Mouse (Mus musculus): ENCODE results near the gene Nr6a1.

Nr6a1 gene

GRCm38 (mm10) chr2:38914517-38914916 is 13.0 kb downstream of the Nr6a1 start:
- in situ Hi-C loops (cut with MboI; ENCODE audit: low pct_unique_long_range_greater_than_20kb in 1 of 2, low sequenced_read_pairs in 2 of 2, unreplicated experiment in 1 of 2) = no loop called here

DNA sequence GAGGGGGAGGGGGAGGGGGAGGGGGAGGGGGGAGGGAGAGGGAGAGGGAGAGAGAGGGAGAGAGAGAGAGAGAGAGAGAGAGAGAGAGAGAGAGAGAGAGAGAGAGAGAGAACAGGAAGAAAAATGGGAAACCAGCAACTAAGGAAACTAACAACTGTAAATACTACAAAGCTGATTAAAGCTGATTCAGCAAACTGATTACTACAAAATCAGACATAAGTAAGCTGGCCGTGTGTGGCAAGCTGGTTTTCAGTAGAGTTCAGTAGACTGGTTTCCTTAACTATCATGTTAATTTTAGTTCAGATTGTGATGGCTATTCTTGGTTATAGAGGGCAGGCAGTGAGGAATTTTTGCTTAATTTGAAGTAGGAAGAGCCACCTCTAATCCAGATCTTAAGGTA is 18.9 kb downstream of the Nr6a1 start:
- in situ Hi-C loops (cut with MboI; ENCODE audit: low pct_unique_long_range_greater_than_20kb in 1 of 2, low sequenced_read_pairs in 2 of 2, unreplicated experiment in 1 of 2) = no loop called here

DNA sequence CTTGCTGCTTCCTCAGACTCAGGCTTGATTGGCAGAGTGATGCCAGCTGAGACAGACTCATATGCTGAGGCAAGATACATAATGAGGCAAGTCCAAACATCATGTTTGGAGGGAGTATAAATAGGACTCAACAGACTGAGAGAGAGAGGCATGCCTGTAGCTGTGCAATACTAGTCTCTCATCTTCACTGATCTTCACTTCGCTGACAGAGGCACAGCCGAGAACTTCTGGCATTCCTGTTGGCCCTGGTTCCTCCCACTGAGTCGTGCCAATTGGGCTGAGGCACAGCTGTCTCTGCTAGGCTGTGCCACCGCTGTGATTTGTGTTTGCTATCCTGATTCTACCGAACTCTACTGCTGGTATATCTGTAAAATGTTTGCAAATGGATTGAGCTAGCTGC is 21.4 kb downstream of the Nr6a1 start:
- in situ Hi-C loops (cut with MboI; ENCODE audit: low pct_unique_long_range_greater_than_20kb in 1 of 2, low sequenced_read_pairs in 2 of 2, unreplicated experiment in 1 of 2) = no loop called here

GRCm38 (mm10) chr2:38904290-38904689 is 23.2 kb downstream of the Nr6a1 start:
- in situ Hi-C loops (cut with MboI; ENCODE audit: low pct_unique_long_range_greater_than_20kb in 1 of 2, low sequenced_read_pairs in 2 of 2, unreplicated experiment in 1 of 2) = no loop called here

GRCm38 (mm10) chr2:38902866-38903265 is 24.6 kb downstream of the Nr6a1 start:
- in situ Hi-C loops (cut with MboI; ENCODE audit: low pct_unique_long_range_greater_than_20kb in 1 of 2, low sequenced_read_pairs in 2 of 2, unreplicated experiment in 1 of 2) = no loop called here

DNA sequence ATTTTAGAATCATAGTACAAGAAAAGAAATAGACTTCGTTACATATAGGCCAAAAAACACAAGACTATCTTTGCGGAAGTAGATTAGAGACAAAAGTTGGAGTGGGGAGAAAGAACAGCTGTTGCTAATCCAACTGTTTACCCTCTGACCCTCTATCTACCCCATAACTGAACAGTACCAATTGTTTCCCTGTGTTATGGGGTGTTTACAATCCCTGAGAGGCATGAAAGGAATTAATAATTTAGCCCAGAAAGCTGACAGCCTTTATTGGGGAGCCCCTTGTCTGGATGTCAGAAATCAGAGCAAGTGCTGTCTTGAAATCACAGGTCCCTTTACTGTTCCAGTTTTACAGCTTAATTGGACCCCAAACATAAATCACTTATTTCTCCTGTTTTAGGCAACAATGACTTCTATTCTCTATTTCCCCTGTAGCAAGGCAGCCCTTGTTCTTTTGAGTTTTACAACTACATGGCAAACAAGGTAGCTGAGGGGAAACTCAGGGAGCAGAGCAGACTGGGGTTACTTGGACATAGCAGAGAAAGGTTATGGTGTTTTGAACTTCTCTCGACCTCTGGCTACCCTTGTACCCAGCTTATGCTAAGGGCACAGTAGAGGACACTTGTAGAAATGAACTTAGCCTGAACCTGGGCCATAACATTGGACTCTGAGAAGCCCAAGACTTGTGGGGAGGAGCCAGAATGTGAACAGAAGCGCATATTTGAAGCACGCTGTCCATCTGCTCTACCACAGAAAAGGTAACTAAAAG is 46.4 kb downstream of the Nr6a1 start:
- in situ Hi-C loops (cut with MboI; ENCODE audit: low pct_unique_long_range_greater_than_20kb in 1 of 2, low sequenced_read_pairs in 2 of 2, unreplicated experiment in 1 of 2) = no loop called here

DNA sequence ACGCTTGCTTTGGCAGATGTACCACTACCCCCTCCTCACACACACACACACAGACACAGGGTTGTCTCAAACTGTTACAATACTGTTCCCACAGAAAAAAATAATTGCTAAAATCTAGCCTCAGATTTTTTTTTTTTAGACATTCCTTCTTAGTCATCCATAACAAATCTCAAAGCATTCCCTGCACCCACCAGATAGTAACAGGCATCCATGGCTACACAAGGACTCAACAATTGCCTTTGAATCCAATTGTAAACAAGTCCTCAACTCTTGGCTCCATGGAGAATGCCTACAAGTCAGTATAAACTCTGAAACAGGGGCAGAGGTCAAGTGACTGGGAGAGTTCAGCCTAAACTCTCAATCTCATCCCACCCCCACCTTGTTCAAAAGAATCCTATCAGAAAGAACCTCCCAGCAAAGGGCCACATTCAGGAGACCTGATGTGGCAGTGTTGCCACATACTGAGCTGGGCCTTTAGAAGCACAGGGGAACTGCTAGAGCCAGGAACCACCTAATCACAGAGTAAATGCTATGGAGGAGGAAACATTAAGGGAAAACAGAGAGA is 52.9 kb downstream of the Nr6a1 start:
- in situ Hi-C loops (cut with MboI; ENCODE audit: low pct_unique_long_range_greater_than_20kb in 1 of 2, low sequenced_read_pairs in 2 of 2, unreplicated experiment in 1 of 2) = no loop called here

DNA sequence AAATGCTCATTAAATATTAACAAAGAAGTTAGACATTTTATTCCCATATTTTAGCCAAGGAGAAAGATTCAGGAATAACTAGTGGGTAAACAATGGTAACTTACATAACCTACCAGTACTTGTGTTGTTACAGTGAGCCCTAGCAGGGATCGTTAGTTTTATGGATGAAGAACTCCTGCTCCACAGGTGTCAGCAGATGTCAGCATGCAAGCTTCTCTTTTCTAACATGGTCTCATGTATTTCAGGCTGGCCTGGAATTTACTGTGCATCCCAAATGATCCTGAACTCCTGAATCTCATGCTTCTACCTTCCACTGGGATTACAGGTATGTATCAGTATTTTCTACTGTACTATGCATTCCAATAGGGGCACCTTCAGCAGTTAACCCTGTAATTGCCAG is 54.8 kb downstream of the Nr6a1 start:
- in situ Hi-C loops (cut with MboI; ENCODE audit: low pct_unique_long_range_greater_than_20kb in 1 of 2, low sequenced_read_pairs in 2 of 2, unreplicated experiment in 1 of 2) = no loop called here

GRCm38 (mm10) chr2:38866711-38867110 is 60.8 kb downstream of the Nr6a1 start:
- in situ Hi-C loops (cut with MboI; ENCODE audit: low pct_unique_long_range_greater_than_20kb in 1 of 2, low sequenced_read_pairs in 2 of 2, unreplicated experiment in 1 of 2) = no loop called here

DNA sequence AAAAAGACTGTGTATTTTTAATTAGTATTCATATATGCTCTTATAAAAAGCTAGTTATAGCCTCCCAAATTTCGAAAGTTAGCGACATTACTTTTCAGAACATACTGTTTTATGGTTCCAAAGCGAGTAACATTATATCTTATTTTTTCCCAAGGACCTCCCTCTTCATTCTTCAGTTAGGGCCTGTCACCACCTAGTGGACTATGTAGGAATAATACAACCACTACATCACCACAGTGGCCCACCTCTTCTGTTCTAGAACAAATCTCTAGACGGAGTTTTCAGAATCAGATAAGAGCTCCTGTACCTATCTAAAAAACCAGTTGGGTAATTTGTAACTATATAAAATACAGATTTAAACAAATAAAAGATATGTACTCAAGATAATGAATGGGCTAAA is 63.5 kb downstream of the Nr6a1 start:
- in situ Hi-C loops (cut with MboI; ENCODE audit: low pct_unique_long_range_greater_than_20kb in 1 of 2, low sequenced_read_pairs in 2 of 2, unreplicated experiment in 1 of 2) = no loop called here

DNA sequence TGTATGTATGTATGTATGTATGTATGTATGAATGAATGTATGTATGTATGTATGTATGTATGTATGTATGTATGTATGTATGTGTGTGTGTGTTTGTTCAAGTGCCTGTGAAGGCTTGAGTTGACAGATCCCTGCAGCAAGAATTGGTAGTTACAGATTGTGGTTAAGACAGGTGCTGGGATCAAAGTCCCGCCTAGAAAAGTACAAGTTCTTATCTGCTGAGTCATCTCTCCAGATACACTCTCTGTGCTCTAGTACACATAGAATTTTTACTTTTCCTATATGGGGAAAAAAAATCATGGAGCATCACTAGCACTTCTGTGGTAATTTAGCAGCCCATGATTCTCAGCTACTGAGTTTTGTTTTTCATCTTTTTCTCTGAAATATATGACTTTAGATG is 75.7 kb downstream of the Nr6a1 start:
- in situ Hi-C loops (cut with MboI; ENCODE audit: low pct_unique_long_range_greater_than_20kb in 1 of 2, low sequenced_read_pairs in 2 of 2, unreplicated experiment in 1 of 2) = loop anchor here in 1 of 2 experiments (10.0 kb wide), 1 partner anchor 57 kb away; no protein-coding TSS in a partner anchor

DNA sequence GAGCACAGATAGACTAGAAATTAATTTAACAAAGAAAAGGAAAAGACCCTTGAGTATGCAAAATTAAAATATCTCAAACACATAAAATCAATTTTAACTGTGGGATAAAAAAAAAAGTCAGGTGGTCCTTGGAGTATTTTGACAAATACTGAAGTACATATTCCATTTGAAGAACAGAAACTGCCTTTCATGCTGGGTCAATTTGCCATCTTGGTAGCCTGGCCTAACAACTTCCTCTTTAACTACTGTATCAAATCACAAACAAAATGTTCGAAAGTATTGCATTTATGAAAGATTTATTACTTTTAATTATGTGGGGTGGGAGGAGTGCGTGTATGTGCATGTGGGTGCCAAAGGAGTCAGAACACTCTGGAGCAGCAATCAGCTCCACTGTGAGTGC is 81.2 kb downstream of the Nr6a1 start:
- in situ Hi-C loops (cut with MboI; ENCODE audit: low pct_unique_long_range_greater_than_20kb in 1 of 2, low sequenced_read_pairs in 2 of 2, unreplicated experiment in 1 of 2) = no loop called here

DNA sequence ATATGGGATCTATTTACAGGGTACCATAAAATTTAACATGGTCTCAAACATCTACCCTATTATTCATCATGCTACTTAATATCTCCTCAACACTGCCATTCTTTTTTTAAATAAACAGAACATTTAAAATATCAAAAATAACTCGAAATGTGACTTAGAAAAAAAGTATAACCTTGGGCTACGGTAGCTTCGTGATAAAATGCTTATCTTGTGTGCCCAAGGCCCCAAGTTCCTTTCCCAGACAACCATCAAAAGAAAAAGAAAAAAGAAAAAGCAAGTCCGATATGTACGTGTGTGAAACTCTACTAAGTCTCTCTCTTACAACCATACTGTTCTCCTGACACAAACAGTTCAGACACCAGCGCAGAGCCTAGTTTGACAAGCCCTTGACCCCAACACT is 92.0 kb downstream of the Nr6a1 start:
- in situ Hi-C loops (cut with MboI; ENCODE audit: low pct_unique_long_range_greater_than_20kb in 1 of 2, low sequenced_read_pairs in 2 of 2, unreplicated experiment in 1 of 2) = no loop called here

- in situ Hi-C loops (cut with MboI; ENCODE audit: low pct_unique_long_range_greater_than_20kb in 1 of 2, low sequenced_read_pairs in 2 of 2, unreplicated experiment in 1 of 2) = no loop called here
These were observed 95.5 kb downstream of the Nr6a1 start for GRCm38 (mm10) chr2:38831976-38832375.

- in situ Hi-C loops (cut with MboI; ENCODE audit: low pct_unique_long_range_greater_than_20kb in 1 of 2, low sequenced_read_pairs in 2 of 2, unreplicated experiment in 1 of 2) = no loop called here
These were observed 98.0 kb downstream of the Nr6a1 start for GRCm38 (mm10) chr2:38829521-38829920.

DNA sequence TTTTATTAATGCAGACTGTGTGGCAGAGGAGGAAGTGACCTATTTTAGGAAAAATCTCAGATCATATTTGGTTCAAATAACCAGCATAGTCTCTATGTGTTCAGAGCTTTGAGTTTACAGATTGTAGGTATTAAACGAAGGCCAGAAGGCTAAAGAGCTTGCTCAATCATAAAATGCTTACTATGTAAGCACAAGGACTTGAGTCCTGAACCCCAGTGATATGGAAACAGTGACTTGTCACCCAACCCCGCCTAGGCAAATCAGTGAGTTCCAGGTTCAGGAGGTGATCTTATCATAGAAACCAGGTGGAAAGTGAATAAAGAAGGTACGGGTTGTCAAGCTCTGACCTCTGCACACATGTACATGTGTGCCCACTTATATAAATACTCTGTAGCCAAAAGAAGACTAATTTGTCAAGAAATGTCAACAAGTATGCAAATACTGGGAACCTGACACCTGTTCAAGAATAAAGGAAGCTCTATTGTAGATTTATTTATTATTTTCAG is 99.6 kb downstream of the Nr6a1 start:
- in situ Hi-C loops (cut with MboI; ENCODE audit: low pct_unique_long_range_greater_than_20kb in 1 of 2, low sequenced_read_pairs in 2 of 2, unreplicated experiment in 1 of 2) = no loop called here

DNA sequence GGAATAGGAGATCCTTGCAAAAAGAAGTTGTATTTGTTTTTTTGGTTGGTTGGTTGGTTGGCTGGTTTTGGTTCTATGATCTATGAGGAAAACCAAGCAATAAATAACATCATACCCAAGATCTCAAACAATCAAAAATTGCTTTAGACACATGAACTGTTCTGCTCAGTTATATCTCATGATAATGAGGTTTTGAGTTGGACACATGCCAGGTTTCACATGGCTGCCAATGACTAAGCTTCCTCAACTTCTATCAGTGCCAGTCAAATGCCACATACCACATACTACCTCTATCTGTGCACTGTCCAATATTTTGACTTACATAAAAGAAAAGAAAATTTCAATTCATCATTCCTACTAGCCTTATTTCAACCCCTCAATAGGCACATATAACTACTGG is 101.3 kb downstream of the Nr6a1 start:
- in situ Hi-C loops (cut with MboI; ENCODE audit: low pct_unique_long_range_greater_than_20kb in 1 of 2, low sequenced_read_pairs in 2 of 2, unreplicated experiment in 1 of 2) = no loop called here

GRCm38 (mm10) chr2:38824791-38825768 is 102.4 kb downstream of the Nr6a1 start:
- in situ Hi-C loops (cut with MboI; ENCODE audit: low pct_unique_long_range_greater_than_20kb in 1 of 2, low sequenced_read_pairs in 2 of 2, unreplicated experiment in 1 of 2) = no loop called here

All from mouse embryonic stem cell (cell line).